Mouse (Mus musculus): ENCODE measurements around the gene Nhp2.

GRCm38 (mm10) chr11:51650691-51651515 is 31.4 kb downstream of the Nhp2 start, which contains the start of the genes N4bp3 and D930048N14Rik:
- TF ChIP-seq CTCF (IDR thresholded peaks at IDR 0.05; ENCODE audit: extremely low read depth, insufficient read depth, insufficient read length, insufficient replicate concordance): no peak
- no peak for TF ChIP-seq POLR2A (IDR thresholded peaks at IDR 0.05; ENCODE audit: low read depth, low read length)

All from spleen, adult 2 months (tissue).